Mouse (Mus musculus): ENCODE measurements at regions not wholly inside any gene's neighbourhood (a gene's known extent, or its start where the extent isn't known, plus 50 kb on each side); places are given as distances from the start of the nearest gene placed in this dataset.

DNA sequence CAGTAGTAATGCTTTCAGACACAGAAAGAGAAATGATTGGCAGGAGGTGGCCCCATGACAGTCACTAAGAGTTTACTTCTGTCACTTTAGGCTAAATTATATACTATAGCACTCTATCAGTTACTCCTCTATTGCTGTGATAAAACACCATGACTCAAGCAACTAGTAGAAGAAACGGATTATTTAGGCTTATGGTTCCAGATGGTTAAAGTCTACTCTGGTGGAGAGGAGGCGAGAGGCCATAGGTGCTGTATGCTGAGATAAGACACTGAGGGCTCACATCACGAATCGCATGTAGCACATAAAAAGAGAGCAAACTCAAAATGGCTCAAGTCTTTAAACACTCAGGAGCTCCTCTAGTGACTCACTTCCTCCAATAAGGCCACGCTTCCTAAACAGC, 522.6 kb downstream of the Tshz3 start:
- TF ChIP-seq CTCF (IDR thresholded peaks at IDR 0.05; ENCODE audit: control insufficient read depth, insufficient read depth, insufficient read length) (no peak), MAX (IDR thresholded peaks at IDR 0.05) (no peak)
